Comparison of ENCODE assay signal across 30 mouse cellular contexts in genomic region chr3:148272159-148272848, GRCm38 (mm10).
DNase-seq lines count a peak whose midpoint lies in the region; ATAC-seq and TF ChIP-seq lines count a peak whose summit lies in the region.
"Had no signal": no experiment of that assay in that cellular context is flagged by ENCODE, and none has a peak within 500 bp of the region (broad histone marks: within the 10 kb centered on the region; RNA-seq: fewer than 3 reads in every experiment).

No protein-coding gene starts in this region.

- no peaks in the 10 kb centered on the region for H3K4me1 ChIP-seq in stomach, embryonic 15.5 days
- no peaks in the 10 kb centered on the region for H3K4me1 ChIP-seq in stomach, postnatal 0 days (replicated peaks; ENCODE audit: control insufficient read depth, insufficient read depth)
- H3K4me1 ChIP-seq in liver, embryonic 14.5 days (replicated peaks; ENCODE audit: control insufficient read depth in 2 of 2, insufficient read depth in 2 of 2, low read length in 1 of 2), result peaks cover 14 to 21% of the 10 kb centered on the region in 2 experiments
- H3K4me1 ChIP-seq: embryonic facial prominence, embryonic 15.5 days; forebrain, embryonic 15.5 days; heart, embryonic 13.5 days; kidney, embryonic 15.5 days; limb, embryonic 10.5 days; limb, embryonic 15.5 days; lung, embryonic 15.5 days; midbrain, embryonic 12.5 days; neural tube, embryonic 12.5 days had no signal

- TF ChIP-seq EP300 in stomach, postnatal 0 days (optimal IDR thresholded peaks at IDR 0.05), result no peak
- TF ChIP-seq EP300 in liver, embryonic 14.5 days (IDR thresholded peaks at IDR 0.05; ENCODE audit: low read depth), result peak; percentile 80

- no peak overlapping the region for H3K27ac ChIP-seq in stomach, embryonic 15.5 days
- H3K27ac ChIP-seq in stomach, postnatal 0 days (replicated peaks), result no peak overlapping the region
- peak overlapping the region; percentile 57 for H3K27ac ChIP-seq in liver, embryonic 14.5 days
- H3K27ac ChIP-seq: embryonic facial prominence, embryonic 10.5 days; embryonic facial prominence, embryonic 15.5 days; forebrain, embryonic 15.5 days; heart, embryonic 13.5 days; hindbrain, embryonic 14.5 days; kidney, embryonic 15.5 days; layer of hippocampus, adult 2 months; limb, embryonic 10.5 days; limb, embryonic 15.5 days; lung, embryonic 15.5 days; midbrain, embryonic 12.5 days; neural tube, embryonic 12.5 days had no signal

- H3K4me2 ChIP-seq in stomach, embryonic 15.5 days, result no peak overlapping the region
- H3K4me2 ChIP-seq in stomach, postnatal 0 days (replicated peaks; ENCODE audit: low read depth), result no peak overlapping the region
- peak overlapping the region; percentile 39 for H3K4me2 ChIP-seq in liver, embryonic 14.5 days (ENCODE audit: low read depth)
- H3K4me2 ChIP-seq: embryonic facial prominence, embryonic 15.5 days; forebrain, embryonic 15.5 days; heart, embryonic 13.5 days; hindbrain, embryonic 14.5 days; kidney, embryonic 15.5 days; limb, embryonic 15.5 days; lung, embryonic 15.5 days; midbrain, embryonic 12.5 days; neural tube, embryonic 12.5 days had no signal

- H3K27me3 ChIP-seq in stomach, embryonic 15.5 days (replicated peaks), result no peaks in the 10 kb centered on the region
- no peaks in the 10 kb centered on the region for H3K27me3 ChIP-seq in stomach, postnatal 0 days (ENCODE audit: control insufficient read depth, insufficient read depth, low read length)
- H3K27me3 ChIP-seq in liver, embryonic 14.5 days (ENCODE audit: control insufficient read depth, insufficient read depth, low read length), result no peaks in the 10 kb centered on the region
- H3K27me3 ChIP-seq: CH12.LX; embryonic facial prominence, embryonic 15.5 days; forebrain, embryonic 15.5 days; heart, embryonic 13.5 days; kidney, embryonic 15.5 days; limb, embryonic 15.5 days; lung, embryonic 15.5 days; midbrain, embryonic 12.5 days; neural tube, embryonic 12.5 days had no signal

- H3K9ac ChIP-seq in stomach, embryonic 15.5 days, result no peak overlapping the region
- no peak overlapping the region for H3K9ac ChIP-seq in stomach, postnatal 0 days (ENCODE audit: low read length)
- no peak overlapping the region for H3K9ac ChIP-seq in liver, embryonic 14.5 days (replicated peaks)
- H3K9ac ChIP-seq: embryonic facial prominence, embryonic 15.5 days; forebrain, embryonic 15.5 days; heart, embryonic 13.5 days; hindbrain, embryonic 14.5 days; kidney, embryonic 15.5 days; limb, embryonic 15.5 days; lung, embryonic 15.5 days; midbrain, embryonic 12.5 days; neural tube, embryonic 12.5 days had no signal

- no peak overlapping the region for H3K4me3 ChIP-seq in stomach, embryonic 15.5 days (replicated peaks)
- no peak overlapping the region for H3K4me3 ChIP-seq in stomach, postnatal 0 days (ENCODE audit: low read depth, low read length)
- H3K4me3 ChIP-seq in liver, embryonic 14.5 days (ENCODE audit: insufficient read depth in 1 of 2, low read depth in 2 of 2, low read length in 2 of 2), result no peak overlapping the region
- H3K4me3 ChIP-seq: embryonic facial prominence, embryonic 10.5 days; embryonic facial prominence, embryonic 15.5 days; forebrain, embryonic 15.5 days; heart, embryonic 13.5 days; kidney, embryonic 15.5 days; layer of hippocampus, adult 2 months; limb, embryonic 10.5 days; limb, embryonic 15.5 days; lung, embryonic 15.5 days; midbrain, embryonic 12.5 days; myocyte; neural tube, embryonic 12.5 days had no signal

- H3K36me3 ChIP-seq in stomach, embryonic 15.5 days, result no peaks in the 10 kb centered on the region
- no peaks in the 10 kb centered on the region for H3K36me3 ChIP-seq in stomach, postnatal 0 days (ENCODE audit: control insufficient read depth, insufficient read depth, low read length)
- H3K36me3 ChIP-seq in liver, embryonic 14.5 days (replicated peaks; ENCODE audit: control insufficient read depth, insufficient read depth, low read depth), result no peaks in the 10 kb centered on the region
- H3K36me3 ChIP-seq: embryonic facial prominence, embryonic 10.5 days; embryonic facial prominence, embryonic 15.5 days; forebrain, embryonic 15.5 days; heart, embryonic 13.5 days; kidney, embryonic 15.5 days; limb, embryonic 10.5 days; limb, embryonic 15.5 days; lung, embryonic 15.5 days; midbrain, embryonic 12.5 days; neural tube, embryonic 12.5 days had no signal

- no peaks in the 10 kb centered on the region for H3K9me3 ChIP-seq in stomach, embryonic 15.5 days
- H3K9me3 ChIP-seq in stomach, postnatal 0 days (ENCODE audit: control insufficient read depth, low read length), result no peaks in the 10 kb centered on the region
- H3K9me3 ChIP-seq in liver, embryonic 14.5 days (ENCODE audit: control insufficient read depth, low read length), result no peaks in the 10 kb centered on the region
- H3K9me3 ChIP-seq: embryonic facial prominence, embryonic 10.5 days; embryonic facial prominence, embryonic 15.5 days; forebrain, embryonic 15.5 days; heart, embryonic 13.5 days; kidney, embryonic 15.5 days; limb, embryonic 10.5 days; limb, embryonic 15.5 days; lung, embryonic 15.5 days; midbrain, embryonic 12.5 days; neural tube, embryonic 12.5 days had no signal

- peak; percentile 76 for ATAC-seq in stomach, embryonic 15.5 days (ENCODE audit: insufficient read depth, low FRiP score, low read depth)
- ATAC-seq in stomach, postnatal 0 days (ENCODE audit: low FRiP score, low TSS enrichment), result no peak
- ATAC-seq in erythroid progenitor cell, adult 5-6 weeks (replicated peaks; ENCODE audit: low FRiP score, poor library complexity, severe bottlenecking), result peak; percentile 90
- ATAC-seq in liver, embryonic 14.5 days (ENCODE audit: insufficient read depth), result peak; percentile 89
- ATAC-seq in megakaryocyte-erythroid progenitor cell, adult 5-6 weeks (replicated peaks; ENCODE audit: low FRiP score, low TSS enrichment, poor library complexity, severe bottlenecking), result peak; percentile 98
- ATAC-seq: forebrain, embryonic 15.5 days; inflammation-experienced regulatory T-cells, adult 6 months had no signal

- WGBS in stomach, embryonic 15.5 days, result 61% methylated on average over 4 of the region's 4 CpGs
- WGBS in stomach, postnatal 0 days, result 71% methylated on average over 4 of the region's 4 CpGs
- 38% methylated on average over 4 of the region's 4 CpGs for WGBS in liver, embryonic 14.5 days (ENCODE audit: insufficient replicate concordance)

- no peak for DNase-seq in stomach, postnatal 0 days (ENCODE audit: low spot score)
- DNase-seq in liver, embryonic 14.5 days (ENCODE audit: low read depth in 3 of 3, low spot score in 3 of 3), result peak; percentile 47 to 60 (median 49)
- no peak for DNase-seq in right cerebral cortex, postnatal 4 days
- DNase-seq in kidney, adult 9 months, result no peak
- no peak for DNase-seq in right cerebral cortex, postnatal 36 days (ENCODE audit: low spot score in 2 of 2)
- DNase-seq: adrenal gland, postnatal 14 days; cerebellum, adult 2 months; cerebellum, postnatal 14 days; heart, postnatal 10 days; kidney, adult 11 months; kidney, postnatal 36 days; right cerebral cortex, postnatal 25 days had no signal

- TF ChIP-seq CTCF in stomach, postnatal 0 days (IDR thresholded peaks at IDR 0.05; ENCODE audit: low read depth), result no peak
- TF ChIP-seq CTCF in liver, embryonic 14.5 days (IDR thresholded peaks at IDR 0.05; ENCODE audit: low read depth), result no peak

Comparison
In these comparisons a context has a peak if more than half of its experiments do, and no peak if none do; other contexts are left out.
1. DNase-seq: peak in liver, embryonic 14.5 days (3 of 3); none in stomach, postnatal 0 days (single experiment), right cerebral cortex, postnatal 4 days (single experiment), kidney, adult 9 months (single experiment) and right cerebral cortex, postnatal 36 days (0 of 2).